Mouse (Mus musculus) limb, embryonic 10.5 days (tissue): ENCODE measurements around the gene Cfl1. TPM values are rescaled to one million over a fixed set of nuclear protein-coding genes. Genes with fewer than 3 reads are reported as not detected.

Source experiments
- DNase-seq: peaks from one replicate; pipeline ENCODE4 v3.0.0-alpha.2; 2017; ENCODE audit warnings: low spot score
- H3K27ac ChIP-seq: fragments of 300-500 bp; sonication (generic); 2 replicates; pipeline ENCODE4 v1.5.1; 2016; ENCODE audit warnings: mild to moderate bottlenecking
- H3K27me3 ChIP-seq: fragments of 300-500 bp; sonication (generic); 2 replicates; pipeline ENCODE4 v1.6.1; 2016; ENCODE audit warnings: low read depth, mild to moderate bottlenecking; ENCODE audit not compliant: poor library complexity, severe bottlenecking
- H3K36me3 ChIP-seq: fragments of 300-500 bp; sonication (generic); 2 replicates; pipeline ENCODE4 v1.6.1; 2016; ENCODE audit warnings: mild to moderate bottlenecking, moderate library complexity
- H3K4me1 ChIP-seq: fragments of 300-500 bp; sonication (generic); 2 replicates; pipeline ENCODE4 v1.6.1; 2016
- H3K4me3 ChIP-seq: fragments of 300-500 bp; sonication (generic); 2 replicates; pipeline ENCODE4 v1.5.1; 2016; ENCODE audit warnings: mild to moderate bottlenecking, moderate library complexity
- H3K9me3 ChIP-seq: fragments of 300-500 bp; sonication (generic); replicated peaks from 2 replicates; pipeline ENCODE4 v1.6.1; 2016; ENCODE audit warnings: mild to moderate bottlenecking
- WGBS: fragments of 180-500 bp; shearing (Covaris S2); methylation state at CpG from one replicate; pipeline ENCODE4 v1.1.7; 2016; 5-methylcytosine and 5-hydroxymethylcytosine counted together
- polyA plus RNA-seq: library from polyadenylated mRNA; unstranded; fragments of >200 nt; fragmentation: Nextera tagmentation; extraction: Ambion mirVana; gene quantifications from 2 replicates; pipeline ENCODE4 v1.2.1, GENCODE M21; 2016

The Cfl1 gene
- polyA plus RNA-seq, 1 experiment from 2014 or later = 3,106 TPM

GRCm38 (mm10) chr19:5503687-5504086, 13.4 kb downstream of the Cfl1 start, which contains the start of gene 1700020D05Rik:
Gene 1700020D05Rik, minus strand, starts transcription at chr19:5503787.
- WGBS = 44% methylated on average over 17 of the region's 17 CpGs
- Histone ChIP-seq H3K27ac (no peak within 1 kb of the TSS), H3K4me1 (peaks cover 3% of the 10 kb centered on the region; the same call in 1 of the 2 replicates), H3K27me3 (no peaks in the 10 kb centered on the region), H3K36me3 (peaks cover under 1% of the 10 kb centered on the region; the same call in 1 of the 2 replicates), H3K9me3 (no peaks in the 10 kb centered on the region), H3K4me3 (no peak within 1 kb of the TSS)
- DNase-seq = no peak

GRCm38 (mm10) chr19:5510031-5511026, 20.1 kb downstream of the Cfl1 start, which contains the start of gene Snx32:
Gene Snx32, minus strand, starts transcription at chr19:5510538.
- 2% methylated on average over 47 of the region's 47 CpGs for WGBS
- peak within 1 kb of the TSS; percentile 81 for H3K27ac ChIP-seq

DNA sequence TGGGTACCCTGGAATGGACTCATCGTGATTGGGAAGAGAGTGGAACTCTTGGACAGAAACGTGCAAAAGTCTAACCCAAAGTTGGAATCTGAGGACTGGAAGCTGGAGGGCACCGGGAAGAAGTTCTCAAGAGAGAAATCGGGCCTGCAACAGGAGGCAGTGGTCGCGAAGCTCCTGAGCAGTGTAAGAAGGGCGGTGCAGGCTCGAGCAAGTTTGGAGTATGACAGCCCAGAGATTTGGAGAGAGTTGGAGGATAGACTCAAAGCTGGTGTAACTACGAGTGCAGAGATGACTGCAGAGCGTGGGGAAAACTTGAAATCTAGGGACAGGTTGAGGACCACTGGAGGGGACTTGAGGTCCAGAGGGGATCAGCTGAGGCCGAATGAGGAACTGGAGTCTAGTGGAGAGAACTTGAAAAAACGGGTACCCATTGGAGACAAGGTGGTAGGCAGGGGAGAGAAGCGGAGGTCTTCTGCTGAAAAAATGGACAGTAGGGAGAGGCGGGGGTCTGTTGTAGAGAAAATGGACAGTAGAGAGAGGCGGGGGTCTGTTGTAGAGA, 20.9 kb downstream of the Cfl1 start:
- Histone ChIP-seq H3K36me3 (no peaks in the 10 kb centered on the region), H3K4me1 (peaks cover 22% of the 10 kb centered on the region), H3K4me3 (peak overlapping the region; percentile 54), H3K27ac (peak overlapping the region; percentile 81), H3K27me3 (no peaks in the 10 kb centered on the region), H3K9me3 (no peaks in the 10 kb centered on the region)
- WGBS = 47% methylated on average over 15 of the region's 15 CpGs
- no peak for DNase-seq

More at GRCm38 (mm10) chr19:5510031-5511026, 20.1 kb downstream of the Cfl1 start, which contains the start of gene Snx32:
- Histone ChIP-seq H3K36me3 (no peaks in the 10 kb centered on the region), H3K4me3 (peak within 1 kb of the TSS; percentile 54), H3K27me3 (no peaks in the 10 kb centered on the region), H3K4me1 (peaks cover 22% of the 10 kb centered on the region), H3K9me3 (no peaks in the 10 kb centered on the region)
- DNase-seq = peak; percentile 93

GRCm38 (mm10) chr19:5512091-5513004, 22.1 kb downstream of the Cfl1 start:
- Histone ChIP-seq H3K27me3 (no peaks in the 10 kb centered on the region), H3K27ac (no peak overlapping the region), H3K36me3 (no peaks in the 10 kb centered on the region), H3K9me3 (no peaks in the 10 kb centered on the region), H3K4me1 (peaks cover 21% of the 10 kb centered on the region), H3K4me3 (no peak overlapping the region)
- whole genome bisulfite sequencing = 86% methylated on average over 12 of the region's 12 CpGs
- no peak for DNase-seq

DNA sequence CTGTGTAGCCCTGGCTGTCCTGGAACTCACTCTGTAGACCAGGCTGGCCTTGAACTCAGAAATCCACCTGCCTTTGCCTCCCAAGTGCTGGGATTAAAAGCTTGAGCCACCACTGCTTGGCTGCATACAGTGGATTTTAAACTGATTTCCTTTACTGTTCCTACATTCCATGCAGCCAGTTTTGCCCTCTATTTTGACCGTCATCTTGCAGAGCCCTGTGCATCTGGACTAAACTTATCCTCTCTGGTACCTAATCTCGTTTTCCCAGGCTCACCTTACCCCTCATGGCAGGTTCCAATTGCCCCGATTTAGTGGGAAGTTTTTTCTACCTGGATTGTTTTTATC, 22.7 kb downstream of the Cfl1 start:
- Histone ChIP-seq H3K9me3 (no peaks in the 10 kb centered on the region), H3K4me1 (peaks cover 21% of the 10 kb centered on the region), H3K27me3 (no peaks in the 10 kb centered on the region), H3K4me3 (no peak overlapping the region), H3K36me3 (no peaks in the 10 kb centered on the region), H3K27ac (no peak overlapping the region)
- DNase-seq = no peak
- 83% methylated on average over 3 of the region's 3 CpGs for WGBS

DNA sequence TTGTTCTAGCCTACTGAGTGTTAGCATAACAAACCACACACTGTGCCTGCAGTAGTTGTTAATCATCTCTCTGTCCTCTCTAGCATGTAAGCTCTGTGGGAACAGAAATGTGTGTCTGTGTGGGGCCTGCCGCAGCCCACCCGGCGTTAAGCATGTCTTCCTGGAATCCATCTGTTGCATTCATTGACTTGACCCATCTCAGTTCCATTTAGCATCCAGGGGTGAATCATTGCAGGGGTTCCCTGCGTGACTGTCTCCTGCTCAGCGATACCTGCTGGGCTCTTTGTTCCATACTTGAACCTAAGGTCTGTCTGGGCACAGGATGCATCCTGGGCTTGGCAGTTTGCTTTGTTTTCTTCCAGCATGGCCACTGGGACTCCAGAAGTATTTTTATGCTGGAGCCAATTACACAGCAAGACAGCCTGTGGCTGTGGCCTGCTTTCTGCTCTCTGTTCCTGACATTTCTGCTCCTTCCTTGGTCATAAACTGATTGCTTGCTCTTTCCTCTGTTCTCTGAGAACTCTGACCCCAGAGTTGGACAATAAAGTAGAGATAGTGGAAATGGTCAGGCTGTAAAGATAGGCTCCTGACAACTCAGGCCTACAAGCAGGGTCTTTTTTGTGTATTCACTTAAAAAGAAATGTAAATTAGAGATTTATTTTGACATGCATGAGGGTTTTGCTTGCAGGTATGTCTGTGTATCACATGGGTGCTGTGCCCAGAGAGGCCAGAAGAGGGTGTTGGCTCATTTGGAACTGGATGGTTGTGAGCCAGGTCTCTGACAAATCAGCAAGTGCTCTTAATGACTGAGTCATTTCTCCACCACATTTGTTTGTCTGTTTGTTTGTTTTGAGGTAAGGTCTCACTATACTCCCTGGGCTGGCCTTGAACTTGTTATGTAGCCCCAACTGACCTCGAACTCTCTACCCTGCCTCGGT, 25.9 kb downstream of the Cfl1 start:
- H3K4me3 ChIP-seq = no peak overlapping the region
- WGBS = 85% methylated on average over 7 of the region's 7 CpGs
- no peak overlapping the region for H3K27ac ChIP-seq
- H3K27me3 ChIP-seq = no peaks in the 10 kb centered on the region
- no peaks in the 10 kb centered on the region for H3K9me3 ChIP-seq
- peaks cover 5% of the 10 kb centered on the region for H3K4me1 ChIP-seq
- H3K36me3 ChIP-seq = no peaks in the 10 kb centered on the region
- no peak for DNase-seq

DNA sequence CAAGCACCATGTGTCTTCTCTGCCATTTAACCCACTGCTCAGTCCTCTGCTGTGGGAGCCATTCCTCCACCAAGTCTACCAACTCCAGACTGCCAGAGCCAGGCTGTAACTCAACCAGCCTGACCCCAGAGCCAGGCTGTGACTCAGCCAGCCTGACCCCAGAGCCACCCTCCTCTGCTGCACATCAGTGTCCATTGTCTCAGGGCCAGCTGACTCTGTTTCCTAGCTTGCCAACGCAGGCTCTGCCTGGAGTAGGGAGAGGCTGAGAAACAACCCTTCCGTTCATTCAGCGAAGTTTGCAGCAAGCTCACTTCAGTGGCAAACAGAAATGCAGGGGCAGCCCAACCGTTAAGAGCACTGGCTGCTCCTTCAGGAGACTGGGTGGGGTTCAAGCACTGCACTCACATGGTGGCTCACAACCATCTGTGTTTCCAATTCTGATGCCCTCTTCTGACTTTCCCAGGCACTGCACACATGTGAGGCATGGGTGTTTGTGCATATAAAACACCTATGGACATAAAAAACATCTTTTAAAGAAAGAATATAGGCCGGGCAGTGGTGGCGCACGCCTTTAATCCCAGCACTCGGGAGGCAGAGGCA, 26.8 kb downstream of the Cfl1 start:
- Histone ChIP-seq H3K27me3 (no peaks in the 10 kb centered on the region), H3K36me3 (no peaks in the 10 kb centered on the region), H3K27ac (no peak overlapping the region), H3K4me3 (no peak overlapping the region), H3K9me3 (no peaks in the 10 kb centered on the region), H3K4me1 (0 out of 2 replicates have a peak, but pooled peaks cover 2% of the 10 kb centered on the region)
- no peak for DNase-seq
- 81% methylated on average over 8 of the region's 8 CpGs for WGBS

- no peak for DNase-seq
- H3K4me3 ChIP-seq = no peak overlapping the region
- 86% methylated on average over 3 of the region's 3 CpGs for WGBS
- no peaks in the 10 kb centered on the region for H3K36me3 ChIP-seq
- no peak overlapping the region for H3K27ac ChIP-seq
- no peaks in the 10 kb centered on the region for H3K9me3 ChIP-seq
- 0 out of 2 replicates have a peak, but pooled peaks cover 2% of the 10 kb centered on the region for H3K4me1 ChIP-seq
- no peaks in the 10 kb centered on the region for H3K27me3 ChIP-seq
These were observed 28.5 kb downstream of the Cfl1 start for GRCm38 (mm10) chr19:5518721-5519120.

DNA sequence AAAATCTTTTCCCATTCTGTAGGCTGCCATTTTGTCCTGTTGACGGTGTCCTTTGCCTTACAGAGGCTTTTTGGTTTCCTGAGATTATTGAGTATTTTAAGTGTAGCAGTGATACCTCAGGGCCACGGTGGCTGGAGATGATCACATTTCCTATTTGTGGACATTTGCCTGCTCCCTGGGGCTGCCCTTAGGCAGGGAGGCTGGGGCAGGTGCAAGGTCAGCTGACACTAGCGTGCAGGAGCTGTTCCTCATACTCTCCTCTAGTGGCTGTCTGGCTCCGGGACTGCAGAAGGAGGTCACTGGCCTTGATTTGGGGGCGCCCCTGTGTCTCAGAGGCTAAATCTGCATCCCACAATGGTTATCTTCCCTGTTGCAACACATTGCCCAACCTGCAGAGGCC, 34.9 kb downstream of the Cfl1 start:
- Histone ChIP-seq H3K27ac (no peak overlapping the region), H3K36me3 (no peaks in the 10 kb centered on the region), H3K27me3 (peaks cover 3% of the 10 kb centered on the region; the same call in 1 of the 2 replicates), H3K4me3 (no peak overlapping the region), H3K9me3 (no peaks in the 10 kb centered on the region), H3K4me1 (peaks cover 4% of the 10 kb centered on the region)
- no peak for DNase-seq
- WGBS = 73% methylated on average over 5 of the region's 5 CpGs

GRCm38 (mm10) chr19:5529325-5530137, 39.3 kb downstream of the Cfl1 start:
- Histone ChIP-seq H3K4me1 (peaks cover 11% of the 10 kb centered on the region), H3K9me3 (no peaks in the 10 kb centered on the region), H3K27ac (no peak overlapping the region), H3K36me3 (no peaks in the 10 kb centered on the region), H3K4me3 (peak overlapping the region; percentile 1; the same call in 1 of the 2 replicates), H3K27me3 (peaks cover 9% of the 10 kb centered on the region)
- WGBS = 19% methylated on average over 20 of the region's 20 CpGs
- peak; percentile 99 for DNase-seq

DNA sequence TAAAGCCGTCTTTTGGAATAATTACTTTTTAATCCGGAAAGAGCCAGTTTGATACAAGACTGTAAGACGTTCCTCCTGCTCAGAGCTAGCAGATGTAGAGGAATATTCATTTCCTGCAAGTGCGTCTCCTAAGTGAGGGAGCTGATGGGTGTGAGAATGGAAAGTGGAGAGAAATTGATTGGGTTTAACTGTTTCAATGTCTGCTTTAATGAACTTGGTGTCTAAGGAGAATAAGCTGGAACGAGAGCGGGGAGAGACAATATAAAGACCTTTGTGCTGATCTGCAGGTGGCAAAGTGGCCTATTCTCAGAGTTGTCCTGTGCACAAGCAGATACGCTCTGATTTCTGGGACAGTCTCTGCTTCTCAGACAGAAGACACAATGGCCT, 39.9 kb downstream of the Cfl1 start:
- DNase-seq = no peak
- Histone ChIP-seq H3K36me3 (no peaks in the 10 kb centered on the region), H3K4me1 (peaks cover 11% of the 10 kb centered on the region), H3K27me3 (peaks cover 9% of the 10 kb centered on the region), H3K9me3 (no peaks in the 10 kb centered on the region), H3K4me3 (no peak overlapping the region), H3K27ac (no peak overlapping the region)
- WGBS = 80% methylated on average over 7 of the region's 7 CpGs
